Mouse (Mus musculus): ENCODE data around the gene Ifit2. TPM values are rescaled to one million over a fixed set of nuclear protein-coding genes. Genes with fewer than 3 reads are reported as not detected.

Gene Ifit2
- polyA plus RNA-seq, 1 experiment: 1.8 TPM

DNA sequence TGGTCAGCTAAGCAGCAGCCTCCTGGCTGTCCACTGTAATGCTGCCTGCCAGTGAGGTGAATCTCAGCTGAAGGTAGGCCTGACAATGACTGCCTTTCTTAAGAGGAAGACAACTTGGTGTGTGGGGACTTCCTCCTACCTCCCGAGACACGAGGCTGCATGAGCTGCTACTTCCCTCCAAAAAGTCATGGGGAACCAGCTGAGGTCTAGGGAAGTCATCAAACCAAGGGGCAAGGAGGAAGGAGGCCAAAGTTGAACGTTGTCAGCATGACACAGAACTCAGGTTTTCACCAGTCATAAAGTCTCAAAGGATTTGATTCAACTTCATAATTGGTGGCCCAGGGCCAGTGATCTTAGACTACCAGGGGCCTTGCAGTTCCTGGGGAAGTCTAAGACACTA is 34.8 kb upstream of the Ifit2 start:
- TF ChIP-seq SRF (IDR thresholded peaks at IDR 0.05; ENCODE audit: control insufficient read depth, insufficient read length, low read depth) (no peak), E2F4 (IDR thresholded peaks at IDR 0.05; ENCODE audit: insufficient read depth) (no peak), TCF12 (IDR thresholded peaks at IDR 0.05; ENCODE audit: insufficient read depth, poor library complexity, severe bottlenecking) (no peak), CEBPB (IDR thresholded peaks at IDR 0.05; ENCODE audit: insufficient read depth, poor library complexity, severe bottlenecking) (no peak), TCF3 (IDR thresholded peaks at IDR 0.05; ENCODE audit: insufficient read length, low read depth) (no peak), POLR2AphosphoS2 (IDR thresholded peaks at IDR 0.05; ENCODE audit: insufficient read length, low read depth) (no peak), REST (IDR thresholded peaks at IDR 0.05; ENCODE audit: insufficient read depth, insufficient read length) (no peak), MYOD1 (IDR thresholded peaks at IDR 0.05; ENCODE audit: control insufficient read depth in 1 of 3, insufficient read length in 2 of 3, low read depth in 2 of 3) (no peak), USF1 (IDR thresholded peaks at IDR 0.05; ENCODE audit: low read depth) (no peak), MYOG (IDR thresholded peaks at IDR 0.05; ENCODE audit: control insufficient read depth in 1 of 3, insufficient read depth in 1 of 3, insufficient read length in 2 of 3, low read depth in 2 of 3) (no peak), POLR2A (IDR thresholded peaks at IDR 0.05; ENCODE audit: insufficient read length, low read depth) (no peak), MAX (IDR thresholded peaks at IDR 0.05; ENCODE audit: low read depth) (no peak)
- Histone ChIP-seq H3ac (ENCODE audit: control insufficient read depth, insufficient read length) (no peak overlapping the region), H3K4me3 (no peak overlapping the region), H3K36me3 (ENCODE audit: control insufficient read depth, insufficient read depth) (peaks cover 3% of the 10 kb centered on the region), H3K79me2 (ENCODE audit: control insufficient read depth, insufficient read depth) (no peaks in the 10 kb centered on the region), H3K4me2 (ENCODE audit: low read depth) (no peak overlapping the region), H3K27me3 (ENCODE audit: control insufficient read depth, insufficient read depth, insufficient read length) (no peaks in the 10 kb centered on the region)

DNA sequence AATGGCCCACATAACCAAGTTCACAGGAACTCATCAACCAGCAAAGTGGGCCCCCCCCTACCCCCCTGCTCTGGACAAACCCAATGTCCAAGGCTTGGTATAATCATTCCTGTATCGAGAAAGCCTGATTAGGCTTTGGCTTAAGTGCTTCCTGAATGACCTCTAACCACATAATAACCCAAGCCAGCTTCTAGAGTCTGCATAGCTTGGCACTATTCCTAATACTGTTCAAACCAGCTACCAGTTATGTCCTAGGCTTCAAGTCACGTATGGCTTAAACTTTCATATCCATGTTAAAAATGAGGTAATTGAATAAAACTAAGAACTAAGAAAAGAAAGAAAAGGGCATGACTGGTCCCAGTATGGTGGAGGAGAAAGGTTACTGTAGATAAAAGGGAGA is 34.1 kb upstream of the Ifit2 start:
- Histone ChIP-seq H3ac (ENCODE audit: control insufficient read depth, insufficient read length) (no peak overlapping the region), H3K4me2 (ENCODE audit: low read depth) (no peak overlapping the region), H3K36me3 (ENCODE audit: control insufficient read depth, insufficient read depth) (no peaks in the 10 kb centered on the region), H3K27me3 (ENCODE audit: control insufficient read depth, insufficient read depth, insufficient read length) (no peaks in the 10 kb centered on the region), H3K4me3 (no peak overlapping the region), H3K79me2 (ENCODE audit: control insufficient read depth, insufficient read depth) (no peaks in the 10 kb centered on the region)
- TF ChIP-seq TCF12 (IDR thresholded peaks at IDR 0.05; ENCODE audit: insufficient read depth, poor library complexity, severe bottlenecking): no peak
- TF ChIP-seq E2F4 (IDR thresholded peaks at IDR 0.05; ENCODE audit: insufficient read depth): no peak
- no peak for TF ChIP-seq MYOG (IDR thresholded peaks at IDR 0.05; ENCODE audit: control insufficient read depth in 1 of 3, insufficient read depth in 1 of 3, insufficient read length in 2 of 3, low read depth in 2 of 3)
- TF ChIP-seq TCF3 (IDR thresholded peaks at IDR 0.05; ENCODE audit: insufficient read length, low read depth): no peak
- no peak for TF ChIP-seq CEBPB (IDR thresholded peaks at IDR 0.05; ENCODE audit: insufficient read depth, poor library complexity, severe bottlenecking)
- no peak for TF ChIP-seq REST (IDR thresholded peaks at IDR 0.05; ENCODE audit: insufficient read depth, insufficient read length)
- TF ChIP-seq USF1 (IDR thresholded peaks at IDR 0.05; ENCODE audit: low read depth): no peak
- no peak for TF ChIP-seq SRF (IDR thresholded peaks at IDR 0.05; ENCODE audit: control insufficient read depth, insufficient read length, low read depth)
- no peak for TF ChIP-seq MAX (IDR thresholded peaks at IDR 0.05; ENCODE audit: low read depth)
- TF ChIP-seq MYOD1 (IDR thresholded peaks at IDR 0.05; ENCODE audit: control insufficient read depth in 1 of 3, insufficient read length in 2 of 3, low read depth in 2 of 3): no peak
- TF ChIP-seq POLR2AphosphoS2 (IDR thresholded peaks at IDR 0.05; ENCODE audit: insufficient read length, low read depth): no peak
- no peak for TF ChIP-seq POLR2A (IDR thresholded peaks at IDR 0.05; ENCODE audit: insufficient read length, low read depth)

DNA sequence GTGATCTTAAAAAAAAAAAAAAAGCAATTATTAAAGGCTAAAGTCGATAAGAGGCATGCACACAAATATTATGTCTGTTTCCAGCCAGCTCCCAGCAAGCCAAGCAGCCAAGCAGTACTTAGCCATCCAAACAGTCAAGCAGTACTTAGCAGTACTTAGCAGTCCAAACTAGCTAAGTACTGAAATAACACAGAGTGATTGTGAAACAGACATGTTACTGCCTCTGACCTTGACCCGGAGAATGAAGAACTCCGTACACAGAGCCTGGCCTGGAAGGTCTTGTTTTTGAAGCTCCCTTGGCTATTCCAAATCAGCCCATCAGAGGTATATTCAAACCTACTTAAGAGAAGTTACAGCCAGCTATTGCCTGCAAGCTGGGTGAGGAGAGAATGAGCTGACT is 33.3 kb upstream of the Ifit2 start:
- H3K27me3 ChIP-seq (ENCODE audit: control insufficient read depth, insufficient read depth, insufficient read length): no peaks in the 10 kb centered on the region
- no peak overlapping the region for H3ac ChIP-seq (ENCODE audit: control insufficient read depth, insufficient read length)
- no peak for TF ChIP-seq POLR2AphosphoS2 (IDR thresholded peaks at IDR 0.05; ENCODE audit: insufficient read length, low read depth)
- TF ChIP-seq E2F4 (IDR thresholded peaks at IDR 0.05; ENCODE audit: insufficient read depth): no peak
- TF ChIP-seq MAX (IDR thresholded peaks at IDR 0.05; ENCODE audit: low read depth): no peak
- TF ChIP-seq REST (IDR thresholded peaks at IDR 0.05; ENCODE audit: insufficient read depth, insufficient read length): no peak
- TF ChIP-seq TCF3 (IDR thresholded peaks at IDR 0.05; ENCODE audit: insufficient read length, low read depth): no peak
- TF ChIP-seq CEBPB (IDR thresholded peaks at IDR 0.05; ENCODE audit: insufficient read depth, poor library complexity, severe bottlenecking): no peak
- TF ChIP-seq POLR2A (IDR thresholded peaks at IDR 0.05; ENCODE audit: insufficient read length, low read depth): no peak
- TF ChIP-seq MYOD1 (IDR thresholded peaks at IDR 0.05; ENCODE audit: control insufficient read depth in 1 of 3, insufficient read length in 2 of 3, low read depth in 2 of 3): no peak
- TF ChIP-seq SRF (IDR thresholded peaks at IDR 0.05; ENCODE audit: control insufficient read depth, insufficient read length, low read depth): no peak
- no peak for TF ChIP-seq USF1 (IDR thresholded peaks at IDR 0.05; ENCODE audit: low read depth)
- no peak for TF ChIP-seq TCF12 (IDR thresholded peaks at IDR 0.05; ENCODE audit: insufficient read depth, poor library complexity, severe bottlenecking)
- H3K79me2 ChIP-seq (ENCODE audit: control insufficient read depth, insufficient read depth): no peaks in the 10 kb centered on the region
- no peak overlapping the region for H3K4me3 ChIP-seq
- H3K36me3 ChIP-seq (ENCODE audit: control insufficient read depth, insufficient read depth): no peaks in the 10 kb centered on the region
- no peak overlapping the region for H3K4me2 ChIP-seq (ENCODE audit: low read depth)

DNA sequence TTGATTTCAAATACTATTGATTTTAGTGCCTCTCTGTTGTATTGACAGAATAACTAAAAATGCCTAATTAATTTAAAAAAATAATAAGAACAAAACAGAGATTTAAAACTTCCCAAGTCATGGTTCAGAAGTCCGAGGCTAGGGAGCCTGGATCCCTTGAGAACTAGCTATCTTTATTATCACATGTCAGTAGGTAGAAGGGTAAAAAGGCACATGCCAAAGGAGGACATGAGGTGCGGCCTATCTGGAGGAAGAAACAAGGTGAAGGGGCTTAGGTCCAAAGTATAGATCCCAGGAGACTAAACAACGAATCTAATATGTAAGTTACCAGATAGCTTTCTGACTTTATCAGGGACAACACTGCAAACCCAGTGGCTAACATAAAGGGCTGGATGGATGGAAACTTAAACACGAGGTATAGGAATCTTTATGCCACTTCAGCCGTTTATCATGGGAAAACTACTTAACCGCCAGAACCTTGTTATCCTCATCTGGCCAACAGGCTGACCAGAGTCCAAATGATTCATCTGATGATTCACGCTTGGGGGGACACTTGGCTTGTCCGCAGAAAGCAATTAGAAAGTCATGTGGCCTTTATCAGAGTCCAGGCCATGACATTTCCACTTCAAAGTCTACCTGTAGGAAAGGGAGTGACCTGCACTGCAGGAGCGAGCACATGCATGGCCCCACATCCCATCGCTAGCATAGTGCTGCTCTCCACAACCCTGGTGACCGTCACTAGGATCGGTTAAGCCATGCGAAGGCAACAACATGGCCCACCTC is 32.5 kb upstream of the Ifit2 start:
- Histone ChIP-seq H3K4me2 (ENCODE audit: low read depth) (peak overlapping the region; percentile 44), H3K4me3 (no peak overlapping the region), H3ac (ENCODE audit: control insufficient read depth, insufficient read length) (no peak overlapping the region), H3K27me3 (ENCODE audit: control insufficient read depth, insufficient read depth, insufficient read length) (no peaks in the 10 kb centered on the region), H3K79me2 (ENCODE audit: control insufficient read depth, insufficient read depth) (no peaks in the 10 kb centered on the region), H3K36me3 (ENCODE audit: control insufficient read depth, insufficient read depth) (no peaks in the 10 kb centered on the region)
- TF ChIP-seq SRF (IDR thresholded peaks at IDR 0.05; ENCODE audit: control insufficient read depth, insufficient read length, low read depth) (no peak), TCF12 (IDR thresholded peaks at IDR 0.05; ENCODE audit: insufficient read depth, poor library complexity, severe bottlenecking) (no peak), MAX (IDR thresholded peaks at IDR 0.05; ENCODE audit: low read depth) (no peak), POLR2AphosphoS2 (IDR thresholded peaks at IDR 0.05; ENCODE audit: insufficient read length, low read depth) (no peak), TCF3 (IDR thresholded peaks at IDR 0.05; ENCODE audit: insufficient read length, low read depth) (no peak), USF1 (IDR thresholded peaks at IDR 0.05; ENCODE audit: low read depth) (peak; percentile 75)

All from myocyte (in vitro differentiated cells).